Mouse (Mus musculus): Measurements from ENCODE around the gene Ugt1a7c. TPM values are rescaled to one million over a fixed set of nuclear protein-coding genes. Genes with fewer than 3 reads are reported as not detected.
A peak's percentile ranks its signal among the peaks of the same experiment; 100 is the strongest.

The Ugt1a7c gene
- polyA plus RNA-seq, 1 experiment from 2014 or later, result 10.7 TPM

GRCm38 (mm10) chr1:88232664-88233380, 138.0 kb downstream of the Ugt1a7c start:
- DNase-seq (ENCODE audit: low spot score), result no peak
- no peak for TF ChIP-seq CTCF (IDR thresholded peaks at IDR 0.05; ENCODE audit: low read depth)
- peaks cover 76% of the 10 kb centered on the region for H3K9me3 ChIP-seq (replicated peaks; ENCODE audit: low read length)

GRCm38 (mm10) chr1:88233421-88234247, 138.8 kb downstream of the Ugt1a7c start:
- H3K27me3 ChIP-seq (ENCODE audit: insufficient read depth, low read length), result no peaks in the 10 kb centered on the region
- TF ChIP-seq CTCF (IDR thresholded peaks at IDR 0.05; ENCODE audit: low read depth), result no peak
- H3K4me3 ChIP-seq (replicated peaks; ENCODE audit: low read depth, low read length), result no peak overlapping the region
- ATAC-seq (replicated peaks; ENCODE audit: low FRiP score, low read depth), result no peak
- DNase-seq (ENCODE audit: low spot score), result no peak
- no peak overlapping the region for H3K27ac ChIP-seq
- no peaks in the 10 kb centered on the region for H3K4me1 ChIP-seq (replicated peaks; ENCODE audit: insufficient read depth, low read length)
- no peak overlapping the region for H3K9ac ChIP-seq (ENCODE audit: low read depth, low read length)
- 65% methylated on average over 14 of the region's 14 CpGs for WGBS
- no peak overlapping the region for H3K4me2 ChIP-seq (ENCODE audit: low read length)
- no peaks in the 10 kb centered on the region for H3K36me3 ChIP-seq (ENCODE audit: insufficient read depth, low read length)
- H3K9me3 ChIP-seq (replicated peaks; ENCODE audit: low read length), result peaks cover 76% of the 10 kb centered on the region

More at GRCm38 (mm10) chr1:88232664-88233380, 138.0 kb downstream of the Ugt1a7c start:
- Histone ChIP-seq H3K27ac (no peak overlapping the region), H3K9ac (ENCODE audit: low read depth, low read length) (no peak overlapping the region), H3K36me3 (ENCODE audit: insufficient read depth, low read length) (no peaks in the 10 kb centered on the region), H3K4me1 (replicated peaks; ENCODE audit: insufficient read depth, low read length) (no peaks in the 10 kb centered on the region), H3K4me2 (ENCODE audit: low read length) (no peak overlapping the region), H3K27me3 (ENCODE audit: insufficient read depth, low read length) (no peaks in the 10 kb centered on the region), H3K4me3 (replicated peaks; ENCODE audit: low read depth, low read length) (no peak overlapping the region)
- no peak for ATAC-seq (replicated peaks; ENCODE audit: low FRiP score, low read depth)
- WGBS, result 50% methylated on average over 3 of the region's 3 CpGs

GRCm38 (mm10) chr1:88234248-88234610, 139.4 kb downstream of the Ugt1a7c start:
- Histone ChIP-seq H3K36me3 (ENCODE audit: insufficient read depth, low read length) (no peaks in the 10 kb centered on the region), H3K4me3 (replicated peaks; ENCODE audit: low read depth, low read length) (no peak overlapping the region), H3K9ac (ENCODE audit: low read depth, low read length) (no peak overlapping the region), H3K9me3 (replicated peaks; ENCODE audit: low read length) (peaks cover 72% of the 10 kb centered on the region), H3K4me2 (ENCODE audit: low read length) (no peak overlapping the region), H3K4me1 (replicated peaks; ENCODE audit: insufficient read depth, low read length) (no peaks in the 10 kb centered on the region), H3K27ac (no peak overlapping the region), H3K27me3 (ENCODE audit: insufficient read depth, low read length) (no peaks in the 10 kb centered on the region)
- DNase-seq (ENCODE audit: low spot score), result no peak
- 61% methylated on average over 4 of the region's 4 CpGs for WGBS
- no peak for ATAC-seq (replicated peaks; ENCODE audit: low FRiP score, low read depth)
- TF ChIP-seq CTCF (IDR thresholded peaks at IDR 0.05; ENCODE audit: low read depth), result no peak

GRCm38 (mm10) chr1:88234646-88235045, 139.8 kb downstream of the Ugt1a7c start:
- no peaks in the 10 kb centered on the region for H3K27me3 ChIP-seq (ENCODE audit: insufficient read depth, low read length)
- TF ChIP-seq CTCF (IDR thresholded peaks at IDR 0.05; ENCODE audit: low read depth), result no peak
- DNase-seq (ENCODE audit: low spot score) (no peak), ATAC-seq (replicated peaks; ENCODE audit: low FRiP score, low read depth) (no peak)
- H3K4me3 ChIP-seq (replicated peaks; ENCODE audit: low read depth, low read length), result no peak overlapping the region
- H3K4me1 ChIP-seq (replicated peaks; ENCODE audit: insufficient read depth, low read length), result no peaks in the 10 kb centered on the region
- H3K9ac ChIP-seq (ENCODE audit: low read depth, low read length), result no peak overlapping the region
- H3K36me3 ChIP-seq (ENCODE audit: insufficient read depth, low read length), result no peaks in the 10 kb centered on the region
- WGBS, result 40% methylated on average over 5 of the region's 5 CpGs
- no peak overlapping the region for H3K27ac ChIP-seq
- H3K9me3 ChIP-seq (replicated peaks; ENCODE audit: low read length), result peaks cover 74% of the 10 kb centered on the region
- H3K4me2 ChIP-seq (ENCODE audit: low read length), result no peak overlapping the region

GRCm38 (mm10) chr1:88235046-88235893, 140.4 kb downstream of the Ugt1a7c start:
- Histone ChIP-seq H3K4me1 (replicated peaks; ENCODE audit: insufficient read depth, low read length) (no peaks in the 10 kb centered on the region), H3K9ac (ENCODE audit: low read depth, low read length) (no peak overlapping the region), H3K27ac (no peak overlapping the region), H3K4me2 (ENCODE audit: low read length) (no peak overlapping the region), H3K27me3 (ENCODE audit: insufficient read depth, low read length) (no peaks in the 10 kb centered on the region), H3K4me3 (replicated peaks; ENCODE audit: low read depth, low read length) (no peak overlapping the region), H3K9me3 (replicated peaks; ENCODE audit: low read length) (peaks cover 74% of the 10 kb centered on the region), H3K36me3 (ENCODE audit: insufficient read depth, low read length) (no peaks in the 10 kb centered on the region)
- no peak for DNase-seq (ENCODE audit: low spot score)
- no peak for TF ChIP-seq CTCF (IDR thresholded peaks at IDR 0.05; ENCODE audit: low read depth)
- 63% methylated on average over 11 of the region's 11 CpGs for WGBS
- no peak for ATAC-seq (replicated peaks; ENCODE audit: low FRiP score, low read depth)

GRCm38 (mm10) chr1:88235894-88236415, 141.1 kb downstream of the Ugt1a7c start:
- no peaks in the 10 kb centered on the region for H3K27me3 ChIP-seq (ENCODE audit: insufficient read depth, low read length)
- H3K27ac ChIP-seq, result no peak overlapping the region
- ATAC-seq (replicated peaks; ENCODE audit: low FRiP score, low read depth) (peak; percentile 60), DNase-seq (ENCODE audit: low spot score) (peak; percentile 52)
- no peak for TF ChIP-seq CTCF (IDR thresholded peaks at IDR 0.05; ENCODE audit: low read depth)
- H3K4me3 ChIP-seq (replicated peaks; ENCODE audit: low read depth, low read length), result no peak overlapping the region
- WGBS, result 55% methylated on average over 4 of the region's 4 CpGs
- H3K36me3 ChIP-seq (ENCODE audit: insufficient read depth, low read length), result no peaks in the 10 kb centered on the region
- no peaks in the 10 kb centered on the region for H3K4me1 ChIP-seq (replicated peaks; ENCODE audit: insufficient read depth, low read length)
- peaks cover 76% of the 10 kb centered on the region for H3K9me3 ChIP-seq (replicated peaks; ENCODE audit: low read length)
- no peak overlapping the region for H3K9ac ChIP-seq (ENCODE audit: low read depth, low read length)
- no peak overlapping the region for H3K4me2 ChIP-seq (ENCODE audit: low read length)

Data from kidney, postnatal 0 days (tissue).